Mouse (Mus musculus) heart, adult 2 months (tissue): Measurements from ENCODE around the gene Gpr137c.

Experiments
- CTCF ChIP-seq: fragments of 200-600 bp; IDR thresholded peaks from 2 replicates; pipeline ENCODE4 v1.8.1; 2022; ENCODE audit warnings: antibody characterized with exemption, mild to moderate bottlenecking, moderate library complexity
- EP300 ChIP-seq: fragments of 200-500 bp; IDR thresholded peaks from 2 replicates; pipeline ENCODE4 v1.6.1; 2011; ENCODE audit warnings: low read depth, low read length, control low read depth; ENCODE audit not compliant: insufficient read depth
- POLR2A ChIP-seq: fragments of 200-500 bp; IDR thresholded peaks from 2 replicates; pipeline ENCODE4 v1.6.1; 2011; ENCODE audit warnings: mild to moderate bottlenecking, low read depth, low read length, control low read depth; ENCODE audit not compliant: insufficient read depth

DNA sequence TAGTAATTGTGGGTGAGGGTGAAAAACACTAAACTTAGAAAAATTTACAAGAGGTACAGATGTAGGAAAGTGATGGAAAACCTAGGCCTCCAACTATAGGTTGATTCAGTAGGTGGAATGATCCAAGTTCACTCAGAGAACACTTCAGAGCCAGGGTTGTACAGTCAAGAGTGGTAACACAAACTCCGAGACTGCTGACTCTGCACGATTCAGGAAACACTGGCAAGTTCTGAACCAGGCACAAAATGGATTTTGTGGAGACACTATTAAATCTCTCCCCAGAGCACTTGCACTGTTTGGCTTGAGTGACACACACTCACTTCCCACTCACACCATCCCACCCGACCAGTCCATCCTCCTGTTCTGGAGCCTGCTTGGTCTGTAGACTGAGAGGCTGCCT, 103.8 kb downstream of the Gpr137c start:
- TF ChIP-seq POLR2A (no peak), CTCF (no peak), EP300 (no peak)
